Mouse (Mus musculus): ENCODE results near the gene Ryk.

The Ryk gene

GRCm38 (mm10) chr9:102858283-102858682 lies 23.6 kb downstream of the Ryk start:
- DNase-seq (ENCODE audit: low spot score in 2 of 2): no peak

GRCm38 (mm10) chr9:102859399-102859798 lies 24.7 kb downstream of the Ryk start:
- DNase-seq (ENCODE audit: low spot score in 2 of 2): no peak

- DNase-seq (ENCODE audit: low spot score in 2 of 2): no peak
Observed at GRCm38 (mm10) chr9:102859963-102860362, 25.2 kb downstream of the Ryk start.

GRCm38 (mm10) chr9:102860802-102861469 lies 26.2 kb downstream of the Ryk start:
- no peak for DNase-seq (ENCODE audit: low spot score in 2 of 2)

GRCm38 (mm10) chr9:102861789-102862188 lies 27.1 kb downstream of the Ryk start:
- DNase-seq (ENCODE audit: low spot score in 2 of 2): no peak

GRCm38 (mm10) chr9:102862260-102862659 lies 27.5 kb downstream of the Ryk start:
- no peak for DNase-seq (ENCODE audit: low spot score in 2 of 2)

- DNase-seq (ENCODE audit: low spot score in 2 of 2): peak; percentile 72 to 73
Observed at GRCm38 (mm10) chr9:102863876-102864545, 29.3 kb downstream of the Ryk start.

GRCm38 (mm10) chr9:102864931-102865330 lies 30.2 kb downstream of the Ryk start:
- no peak for DNase-seq (ENCODE audit: low spot score in 2 of 2)

- no peak for DNase-seq (ENCODE audit: low spot score in 2 of 2)
Observed at GRCm38 (mm10) chr9:102865946-102866737, 31.4 kb downstream of the Ryk start.

GRCm38 (mm10) chr9:102866893-102867292 lies 32.2 kb downstream of the Ryk start:
- DNase-seq (ENCODE audit: low spot score in 2 of 2): peak in 1 of 2 experiments; percentile 59

- no peak for DNase-seq (ENCODE audit: low spot score in 2 of 2)
Observed at GRCm38 (mm10) chr9:102867516-102867915, 32.8 kb downstream of the Ryk start.

GRCm38 (mm10) chr9:102868451-102868850 lies 33.7 kb downstream of the Ryk start:
- no peak for DNase-seq (ENCODE audit: low spot score in 2 of 2)

GRCm38 (mm10) chr9:102876054-102876690 lies 41.5 kb downstream of the Ryk start:
- DNase-seq (ENCODE audit: low spot score in 2 of 2): no peak

GRCm38 (mm10) chr9:102877916-102878315 lies 43.2 kb downstream of the Ryk start:
- DNase-seq (ENCODE audit: low spot score in 2 of 2): no peak

GRCm38 (mm10) chr9:102879545-102879944 lies 44.8 kb downstream of the Ryk start:
- DNase-seq (ENCODE audit: low spot score in 2 of 2): peak in 1 of 2 experiments; percentile 36

- no peak for DNase-seq (ENCODE audit: low spot score in 2 of 2)
Observed at GRCm38 (mm10) chr9:102884703-102885102, 50.0 kb downstream of the Ryk start.

GRCm38 (mm10) chr9:102890166-102890565 lies 55.4 kb downstream of the Ryk start:
- DNase-seq (ENCODE audit: low spot score in 2 of 2): no peak

GRCm38 (mm10) chr9:102892480-102893355 lies 58.0 kb downstream of the Ryk start:
- no peak for DNase-seq (ENCODE audit: low spot score in 2 of 2)

- DNase-seq (ENCODE audit: low spot score in 2 of 2): no peak
Observed at GRCm38 (mm10) chr9:102893356-102893870, 58.7 kb downstream of the Ryk start.

- no peak for DNase-seq (ENCODE audit: low spot score in 2 of 2)
Observed at GRCm38 (mm10) chr9:102899916-102900315, 65.2 kb downstream of the Ryk start.

GRCm38 (mm10) chr9:102902308-102902707 lies 67.6 kb downstream of the Ryk start:
- no peak for DNase-seq (ENCODE audit: low spot score in 2 of 2)
